Mouse (Mus musculus): ENCODE data around the gene Pam. TPM values are rescaled to one million over a fixed set of nuclear protein-coding genes. Genes with fewer than 3 reads are reported as not detected.

The Pam gene
- polyA plus RNA-seq, 1 experiment from 2014 or later, result 76.4 TPM

DNA sequence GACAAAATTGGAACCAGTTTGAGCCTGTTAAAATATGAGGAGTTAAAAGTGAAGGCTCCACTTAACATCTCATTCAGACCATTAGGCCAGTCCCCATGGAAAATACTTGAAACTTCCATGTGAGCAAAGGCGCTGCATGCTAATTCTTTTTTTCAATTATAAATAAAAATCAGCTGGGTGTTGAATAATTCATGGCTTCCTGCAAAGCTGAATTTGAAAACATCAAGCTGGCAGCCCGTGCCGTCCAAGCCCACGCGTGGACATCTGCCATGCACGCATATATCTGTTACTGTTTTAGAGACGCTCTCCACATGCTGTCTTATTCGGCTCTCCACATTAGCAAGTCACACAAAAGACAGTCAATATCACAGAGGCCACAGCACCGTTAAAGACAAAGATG lies 232.3 kb downstream of the Pam start:
- no peaks in the 10 kb centered on the region for H3K4me1 ChIP-seq (replicated peaks; ENCODE audit: control insufficient read depth, insufficient read depth)
- H3K36me3 ChIP-seq (ENCODE audit: control insufficient read depth, insufficient read depth, low read length), result no peaks in the 10 kb centered on the region; the same call in 1 of the 2 replicates
- TF ChIP-seq CTCF (IDR thresholded peaks at IDR 0.05; ENCODE audit: low read depth), result no peak
- no peak for TF ChIP-seq EP300 (optimal IDR thresholded peaks at IDR 0.05)
- H3K27me3 ChIP-seq (ENCODE audit: control insufficient read depth, insufficient read depth, low read length), result no peaks in the 10 kb centered on the region
- no peak overlapping the region for H3K4me2 ChIP-seq (replicated peaks; ENCODE audit: low read depth)
- H3K4me3 ChIP-seq (ENCODE audit: low read depth, low read length), result no peak overlapping the region
- H3K9me3 ChIP-seq (ENCODE audit: control insufficient read depth, low read length), result no peaks in the 10 kb centered on the region
- no peak overlapping the region for H3K9ac ChIP-seq (ENCODE audit: low read length)
- no peak overlapping the region for H3K27ac ChIP-seq (replicated peaks)
- ATAC-seq (ENCODE audit: low FRiP score, low TSS enrichment) (no peak), DNase-seq (ENCODE audit: low spot score) (no peak)
- 67% methylated on average over 9 of the region's 9 CpGs for WGBS

DNA sequence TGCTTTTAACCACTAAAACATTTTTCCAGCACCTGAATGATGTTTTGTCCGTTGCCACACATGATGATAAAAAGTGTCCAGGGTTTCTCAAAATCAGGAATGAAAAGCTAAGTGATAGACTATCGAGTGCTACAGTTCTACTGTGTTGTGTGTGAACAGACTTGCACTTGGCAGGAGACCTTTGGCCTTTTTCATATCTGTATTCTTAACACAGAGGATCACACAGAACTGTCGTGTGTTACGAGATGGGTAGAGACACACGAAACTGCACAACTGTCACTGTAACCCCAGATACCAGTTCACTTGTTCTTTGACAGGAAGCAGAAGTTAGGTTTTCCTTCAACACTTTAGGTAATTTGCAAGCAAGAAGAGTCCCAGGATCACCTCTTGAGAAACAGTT lies 232.7 kb downstream of the Pam start:
- no peak overlapping the region for H3K4me3 ChIP-seq (ENCODE audit: low read depth, low read length)
- H3K9me3 ChIP-seq (ENCODE audit: control insufficient read depth, low read length), result no peaks in the 10 kb centered on the region
- H3K9ac ChIP-seq (ENCODE audit: low read length), result no peak overlapping the region
- no peaks in the 10 kb centered on the region for H3K4me1 ChIP-seq (replicated peaks; ENCODE audit: control insufficient read depth, insufficient read depth)
- ATAC-seq (ENCODE audit: low FRiP score, low TSS enrichment) (no peak), DNase-seq (ENCODE audit: low spot score) (no peak)
- H3K36me3 ChIP-seq (ENCODE audit: control insufficient read depth, insufficient read depth, low read length), result no peaks in the 10 kb centered on the region; the same call in 1 of the 2 replicates
- no peaks in the 10 kb centered on the region for H3K27me3 ChIP-seq (ENCODE audit: control insufficient read depth, insufficient read depth, low read length)
- no peak overlapping the region for H3K4me2 ChIP-seq (replicated peaks; ENCODE audit: low read depth)
- TF ChIP-seq EP300 (optimal IDR thresholded peaks at IDR 0.05), result no peak
- TF ChIP-seq CTCF (IDR thresholded peaks at IDR 0.05; ENCODE audit: low read depth), result no peak
- H3K27ac ChIP-seq (replicated peaks), result no peak overlapping the region
- WGBS, result 81% methylated on average over 5 of the region's 5 CpGs

GRCm38 (mm10) chr1:97854256-97854655 lies 241.2 kb downstream of the Pam start:
- ATAC-seq (ENCODE audit: low FRiP score, low TSS enrichment) (no peak), DNase-seq (ENCODE audit: low spot score) (no peak)
- Histone ChIP-seq H3K4me3 (ENCODE audit: low read depth, low read length) (no peak overlapping the region), H3K27ac (replicated peaks) (no peak overlapping the region), H3K9ac (ENCODE audit: low read length) (no peak overlapping the region), H3K36me3 (ENCODE audit: control insufficient read depth, insufficient read depth, low read length) (no peaks in the 10 kb centered on the region), H3K4me2 (replicated peaks; ENCODE audit: low read depth) (no peak overlapping the region), H3K9me3 (ENCODE audit: control insufficient read depth, low read length) (no peaks in the 10 kb centered on the region), H3K4me1 (replicated peaks; ENCODE audit: control insufficient read depth, insufficient read depth) (no peaks in the 10 kb centered on the region), H3K27me3 (ENCODE audit: control insufficient read depth, insufficient read depth, low read length) (no peaks in the 10 kb centered on the region)
- no peak for TF ChIP-seq CTCF (IDR thresholded peaks at IDR 0.05; ENCODE audit: low read depth)
- TF ChIP-seq EP300 (optimal IDR thresholded peaks at IDR 0.05), result no peak
- 68% methylated on average over 3 of the region's 3 CpGs for WGBS

DNA sequence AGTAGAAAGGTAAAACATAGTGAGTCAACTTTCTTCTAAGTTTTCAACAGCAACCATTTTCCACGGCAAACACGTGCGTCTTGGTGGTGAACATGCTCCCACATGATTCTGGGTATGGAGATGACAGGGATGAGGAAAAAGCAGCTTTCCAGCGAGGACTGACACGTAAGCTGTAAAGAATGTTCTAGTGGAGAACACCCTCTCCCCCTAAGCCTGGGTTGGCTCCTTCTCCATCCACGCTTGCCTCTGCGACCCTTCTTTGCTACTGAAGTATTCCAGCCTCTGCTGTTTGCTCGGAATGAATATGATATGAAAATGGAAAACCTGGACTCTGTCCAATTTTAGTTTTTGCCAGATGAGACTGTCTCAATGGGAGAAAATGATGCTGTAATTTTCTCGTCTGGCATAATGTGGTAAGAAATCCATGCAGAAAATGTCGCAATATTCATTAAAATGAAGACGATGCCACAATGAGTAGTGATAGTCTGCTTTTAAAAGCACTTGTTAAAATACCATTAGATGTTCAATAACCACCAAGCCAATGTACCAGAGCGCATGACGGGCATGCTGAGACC lies 243.8 kb downstream of the Pam start:
- DNase-seq (ENCODE audit: low spot score) (no peak), ATAC-seq (ENCODE audit: low FRiP score, low TSS enrichment) (no peak; the same call in 1 of the 2 replicates)
- no peak for TF ChIP-seq EP300 (optimal IDR thresholded peaks at IDR 0.05)
- no peak for TF ChIP-seq CTCF (IDR thresholded peaks at IDR 0.05; ENCODE audit: low read depth)
- no peaks in the 10 kb centered on the region for H3K9me3 ChIP-seq (ENCODE audit: control insufficient read depth, low read length)
- H3K4me3 ChIP-seq (ENCODE audit: low read depth, low read length), result no peak overlapping the region
- no peaks in the 10 kb centered on the region for H3K4me1 ChIP-seq (replicated peaks; ENCODE audit: control insufficient read depth, insufficient read depth)
- no peaks in the 10 kb centered on the region for H3K36me3 ChIP-seq (ENCODE audit: control insufficient read depth, insufficient read depth, low read length)
- 48% methylated on average over 13 of the region's 13 CpGs for whole genome bisulfite sequencing
- H3K27ac ChIP-seq (replicated peaks), result no peak overlapping the region
- H3K27me3 ChIP-seq (ENCODE audit: control insufficient read depth, insufficient read depth, low read length), result no peaks in the 10 kb centered on the region
- no peak overlapping the region for H3K9ac ChIP-seq (ENCODE audit: low read length)
- H3K4me2 ChIP-seq (replicated peaks; ENCODE audit: low read depth), result no peak overlapping the region

- H3K9me3 ChIP-seq (ENCODE audit: control insufficient read depth, low read length), result no peaks in the 10 kb centered on the region
- H3K27me3 ChIP-seq (ENCODE audit: control insufficient read depth, insufficient read depth, low read length), result no peaks in the 10 kb centered on the region
- H3K4me1 ChIP-seq (replicated peaks; ENCODE audit: control insufficient read depth, insufficient read depth), result no peaks in the 10 kb centered on the region
- no peaks in the 10 kb centered on the region for H3K36me3 ChIP-seq (ENCODE audit: control insufficient read depth, insufficient read depth, low read length)
- no peak overlapping the region for H3K9ac ChIP-seq (ENCODE audit: low read length)
- H3K4me3 ChIP-seq (ENCODE audit: low read depth, low read length), result no peak overlapping the region
- ATAC-seq (ENCODE audit: low FRiP score, low TSS enrichment) (no peak), DNase-seq (ENCODE audit: low spot score) (no peak)
- WGBS, result 49% methylated on average over 14 of the region's 14 CpGs
- H3K4me2 ChIP-seq (replicated peaks; ENCODE audit: low read depth), result no peak overlapping the region
- H3K27ac ChIP-seq (replicated peaks), result no peak overlapping the region
- TF ChIP-seq CTCF (IDR thresholded peaks at IDR 0.05; ENCODE audit: low read depth), result no peak
- no peak for TF ChIP-seq EP300 (optimal IDR thresholded peaks at IDR 0.05)
Measured at GRCm38 (mm10) chr1:97848601-97849241, 246.7 kb downstream of the Pam start.

DNA sequence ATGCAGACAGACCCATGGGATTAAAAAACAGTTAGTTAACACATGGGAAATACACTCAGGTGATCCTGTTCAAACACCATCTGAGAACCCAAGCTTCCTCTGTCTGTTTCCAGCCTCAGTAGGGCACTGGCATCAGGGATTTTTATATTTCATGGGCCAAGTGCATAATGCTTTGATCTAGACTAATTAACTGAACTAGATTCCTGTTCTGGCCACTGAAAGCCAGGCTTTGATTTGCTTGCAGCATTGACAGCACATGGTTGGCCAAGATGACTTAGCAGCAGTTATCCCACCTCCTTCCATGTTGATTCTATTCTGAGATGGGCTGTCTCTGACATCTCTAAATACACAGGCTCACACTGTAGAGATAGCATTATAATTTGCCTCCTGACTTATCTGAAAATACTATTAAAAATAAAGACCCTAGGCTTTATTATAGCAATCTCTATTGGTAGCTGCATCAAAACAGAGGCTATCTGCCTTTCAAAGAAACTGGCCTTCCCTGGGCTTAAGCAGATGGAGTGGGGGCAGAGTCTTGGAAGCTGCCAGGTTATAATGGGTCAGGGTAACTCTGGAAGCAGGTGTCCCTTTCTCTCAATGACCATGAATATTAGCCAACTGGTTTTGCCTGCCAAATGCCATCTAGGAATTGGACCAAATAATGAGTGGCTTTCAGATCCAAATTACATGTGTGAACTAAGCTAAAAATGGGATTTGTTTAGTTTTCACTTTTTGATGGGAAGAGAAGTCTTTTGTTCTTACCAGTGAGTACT lies 252.0 kb downstream of the Pam start:
- DNase-seq (ENCODE audit: low spot score) (no peak), ATAC-seq (ENCODE audit: low FRiP score, low TSS enrichment) (no peak)
- no peak for TF ChIP-seq CTCF (IDR thresholded peaks at IDR 0.05; ENCODE audit: low read depth)
- no peak for TF ChIP-seq EP300 (optimal IDR thresholded peaks at IDR 0.05)
- Histone ChIP-seq H3K9me3 (ENCODE audit: control insufficient read depth, low read length) (no peaks in the 10 kb centered on the region), H3K4me3 (ENCODE audit: low read depth, low read length) (no peak overlapping the region), H3K4me1 (replicated peaks; ENCODE audit: control insufficient read depth, insufficient read depth) (no peaks in the 10 kb centered on the region), H3K4me2 (replicated peaks; ENCODE audit: low read depth) (no peak overlapping the region), H3K27ac (replicated peaks) (no peak overlapping the region), H3K27me3 (ENCODE audit: control insufficient read depth, insufficient read depth, low read length) (no peaks in the 10 kb centered on the region), H3K36me3 (ENCODE audit: control insufficient read depth, insufficient read depth, low read length) (no peaks in the 10 kb centered on the region), H3K9ac (ENCODE audit: low read length) (no peak overlapping the region)

Measured in stomach, postnatal 0 days (tissue).